Mouse (Mus musculus) adrenal gland, adult (tissue): ENCODE measurements around the gene Sppl2a.
A peak's percentile ranks its signal among the peaks of the same experiment; 100 is the strongest.
"Not testable (repeated sequence)": the region's sequence is repeated elsewhere in the genome, so short reads cannot be mapped to it uniquely, and the experiment has no call there.

Experiments
- DNase-seq, 2 experiments: peaks; one replicate each; pipeline ENCODE4 v3.0.0; 2022 to 2023; ENCODE audit warnings: low spot score in 1 of 2; ENCODE audit not compliant: inconsistent age in 2 of 2

Sppl2a gene

DNA sequence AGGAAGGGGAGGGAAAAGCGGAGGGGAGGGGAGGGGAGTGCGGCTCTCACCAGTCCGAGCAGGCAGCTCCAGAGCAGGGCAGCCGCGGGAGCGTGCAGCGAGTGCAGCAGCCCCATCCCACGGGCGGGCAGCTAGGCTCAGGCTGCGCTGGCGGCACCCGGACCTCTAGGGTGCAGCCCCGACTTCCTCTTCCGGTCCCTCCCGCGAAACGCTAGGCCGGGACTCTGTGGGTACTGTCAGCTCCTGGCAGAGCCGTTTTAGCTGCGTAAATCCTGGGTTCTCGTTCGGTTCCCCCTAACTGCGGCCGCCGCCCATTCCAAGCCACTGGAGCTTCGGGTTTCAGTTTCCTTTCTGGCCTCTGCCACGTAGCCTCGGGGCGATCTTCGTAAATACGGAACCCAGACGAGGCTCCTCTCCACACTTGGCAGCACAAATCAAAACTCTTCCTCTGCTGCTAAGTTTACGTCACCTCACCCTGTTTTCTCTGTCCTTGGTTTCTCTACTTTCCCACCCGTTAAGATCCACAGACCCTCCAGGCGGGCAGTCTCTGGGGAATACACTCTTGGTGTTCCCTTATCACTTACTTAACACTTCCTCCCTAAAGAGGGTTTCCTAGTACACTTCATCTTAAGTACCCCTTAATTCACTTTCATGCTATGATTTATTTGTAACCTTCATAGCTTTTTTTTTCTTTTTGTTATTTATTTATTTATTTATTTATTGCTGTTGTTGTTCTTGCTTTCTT, at the start of gene Sppl2a:
Gene Sppl2a (minus strand): TSS at position 339 of the 745 bp plus-strand sequence.
- peak; percentile 92 to 97 for DNase-seq

DNA sequence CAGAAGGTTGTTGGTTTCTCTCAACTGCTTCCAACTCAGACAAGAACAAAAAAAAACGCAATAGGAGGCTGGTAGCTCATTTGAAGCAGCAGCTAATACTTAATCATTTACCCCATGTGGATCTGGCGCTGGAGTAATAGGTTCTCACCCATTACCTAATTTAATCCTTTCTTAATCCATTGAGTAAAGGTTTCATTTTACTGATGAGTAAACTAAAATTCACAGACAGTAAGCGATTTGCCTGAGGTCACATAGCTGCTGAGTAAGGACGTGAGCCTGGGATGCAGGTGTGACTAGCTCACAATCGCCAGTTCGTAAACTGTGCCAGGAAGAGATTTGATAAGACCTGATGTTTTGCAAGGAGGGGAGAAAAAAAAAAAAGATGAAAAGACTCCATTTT, 44.4 kb upstream of the Sppl2a start:
- no peak for DNase-seq

DNA sequence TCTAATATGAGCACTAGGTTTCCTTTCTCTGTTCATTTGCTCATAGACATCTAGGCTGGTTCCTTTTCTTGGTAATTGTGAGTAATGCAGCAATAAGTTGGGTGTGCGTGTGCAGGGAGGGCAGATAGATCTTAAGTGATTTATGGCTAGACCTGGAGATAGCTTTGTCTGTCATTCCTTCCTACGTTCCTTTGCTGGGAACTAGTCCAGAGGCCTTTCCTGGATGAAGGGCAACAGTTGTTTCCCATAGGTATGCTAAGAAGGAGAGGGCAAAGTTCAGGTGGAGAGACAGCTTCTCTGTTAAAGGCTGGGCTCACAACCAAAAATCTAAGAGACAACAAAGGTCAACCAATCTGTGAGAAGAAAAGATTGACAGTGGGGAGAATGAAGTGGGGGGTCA, 28.7 kb upstream of the Sppl2a start:
- DNase-seq: no peak

DNA sequence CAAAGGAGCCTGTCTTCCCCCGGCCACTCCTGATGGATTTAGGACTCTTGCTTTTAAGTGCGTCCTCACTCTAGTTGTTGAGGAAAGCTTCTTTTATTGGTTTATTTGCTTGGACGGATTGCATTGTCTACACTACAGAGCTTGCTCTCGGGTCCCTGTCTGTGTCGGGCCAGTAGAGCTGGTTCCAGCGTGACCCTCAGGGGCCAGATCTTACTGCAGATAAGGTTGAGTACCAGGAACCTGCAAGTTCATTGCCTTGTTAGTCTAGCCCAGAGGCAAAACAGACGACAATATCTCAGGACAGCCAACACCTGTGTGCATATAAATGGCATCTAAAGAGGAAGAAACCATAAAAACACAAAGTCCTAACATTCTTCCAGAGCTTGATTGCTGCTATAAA, 22.6 kb upstream of the Sppl2a start:
- DNase-seq: no peak

DNA sequence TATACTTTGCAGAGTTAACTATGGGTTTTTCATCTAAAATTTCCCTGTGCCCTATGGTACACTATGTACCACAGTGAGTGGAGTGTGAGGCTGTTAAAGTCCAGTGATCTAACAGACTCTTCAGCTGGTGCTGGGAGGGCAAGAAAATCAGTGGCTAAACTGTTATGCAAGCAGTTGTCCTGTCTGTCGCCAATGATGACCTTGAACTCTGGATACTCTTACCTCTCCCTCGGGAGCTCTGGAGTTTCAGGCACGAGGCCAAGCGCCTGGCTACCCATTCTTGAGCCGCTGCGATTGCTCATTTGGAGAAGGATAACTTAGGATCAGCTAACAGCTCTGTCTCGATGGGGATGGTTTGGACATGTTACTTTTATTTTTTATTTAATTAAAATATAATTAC, 18.1 kb upstream of the Sppl2a start:
- DNase-seq: peak; percentile 79 to 82

DNA sequence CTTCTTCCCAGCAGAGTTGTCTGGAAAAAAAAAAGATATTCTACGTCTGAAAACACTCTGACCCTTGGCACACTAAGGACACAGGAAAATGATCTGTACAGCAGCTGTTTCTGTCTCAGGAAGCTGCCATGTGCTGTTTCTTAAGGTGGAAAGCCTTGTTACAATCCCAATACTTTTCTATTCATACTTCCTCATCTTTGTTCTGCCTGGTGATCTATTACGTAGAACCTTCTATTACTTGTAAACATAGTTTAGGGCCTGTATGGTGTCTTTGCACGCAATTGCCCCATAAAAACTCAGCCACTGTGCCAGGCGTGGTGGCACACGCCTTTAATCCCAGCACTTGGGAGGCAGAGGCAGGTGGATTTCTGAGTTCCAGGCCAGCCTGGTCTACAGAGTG, 17.4 kb upstream of the Sppl2a start:
- no peak for DNase-seq

DNA sequence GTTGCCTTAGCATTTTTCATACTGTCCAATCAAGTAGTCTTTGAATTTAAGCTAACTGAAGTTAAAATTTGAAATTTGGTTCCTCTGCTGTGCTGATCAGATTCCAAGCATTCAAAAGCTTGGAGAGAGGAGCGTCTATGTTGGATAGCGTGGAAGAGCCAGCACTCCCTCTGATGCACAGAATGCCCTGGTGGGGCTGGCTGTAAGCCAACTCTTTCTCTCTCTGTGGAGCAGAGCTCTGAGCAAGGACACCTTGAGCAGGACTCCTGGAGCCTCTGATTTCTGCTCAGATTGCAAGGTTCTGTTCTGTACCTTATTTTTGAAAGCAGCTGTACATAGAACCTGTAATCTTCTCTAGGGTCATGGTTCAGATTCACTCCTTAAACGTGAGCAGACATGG, 16.8 kb upstream of the Sppl2a start:
- DNase-seq: peak; percentile 74 to 82

DNA sequence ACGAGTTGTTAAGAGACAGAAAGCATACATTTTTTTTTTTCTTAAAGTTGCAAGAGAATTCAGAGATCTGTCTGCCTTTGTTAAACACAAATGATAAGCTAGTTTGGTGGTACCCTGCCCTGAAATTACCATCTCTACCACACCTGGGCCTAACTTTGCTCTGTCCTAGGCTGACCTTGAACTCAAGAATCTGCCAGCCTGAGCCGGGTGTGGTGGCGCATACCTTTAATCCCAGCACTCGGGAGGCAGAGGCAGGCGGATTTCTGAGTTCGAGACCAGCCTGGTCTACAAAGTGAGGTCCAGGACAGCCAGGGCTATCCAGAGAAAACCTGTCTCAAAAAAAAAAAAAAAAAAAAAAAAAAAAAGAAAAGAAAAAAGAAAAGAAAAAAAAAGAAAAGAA, 16.3 kb upstream of the Sppl2a start:
- not testable (repeated sequence) for DNase-seq

DNA sequence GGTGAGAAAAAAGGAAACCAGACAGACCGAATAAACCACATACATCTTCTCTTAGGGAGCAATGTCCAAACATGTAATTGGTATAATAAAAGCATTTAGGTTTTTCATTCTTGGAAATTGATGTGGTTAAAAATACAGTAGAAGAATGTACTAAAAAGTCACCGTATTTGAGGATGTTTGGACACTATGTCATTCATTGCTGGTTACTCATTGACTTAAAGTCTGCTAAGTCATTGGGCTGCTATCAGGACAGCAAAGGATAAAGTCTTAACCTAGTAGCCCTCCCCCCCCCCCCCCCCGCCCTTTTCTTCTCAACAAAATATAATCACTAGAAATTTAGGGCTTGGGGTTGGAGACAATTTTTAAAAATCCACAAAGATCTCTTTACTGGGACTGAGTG, 15.2 kb upstream of the Sppl2a start:
- no peak for DNase-seq

DNA sequence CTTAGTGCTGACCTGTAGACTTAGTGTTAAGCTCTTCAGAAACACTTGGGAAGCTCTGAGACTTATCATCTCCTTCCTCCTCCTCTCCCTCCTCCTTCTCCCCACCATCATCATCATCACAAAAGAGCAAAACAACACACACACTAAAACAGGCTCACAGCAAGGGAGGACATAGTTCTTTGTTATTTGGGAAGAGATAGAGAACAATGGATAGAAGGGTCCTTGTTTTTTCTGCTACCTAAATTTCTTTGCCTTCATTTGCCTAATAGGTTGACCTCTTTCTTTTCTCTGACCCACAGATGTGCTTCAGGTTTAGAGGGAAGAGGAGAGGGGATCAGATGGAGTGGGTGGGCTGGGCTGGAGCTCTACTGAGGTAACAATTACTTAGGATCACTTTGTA, 14.6 kb upstream of the Sppl2a start:
- no peak for DNase-seq

DNA sequence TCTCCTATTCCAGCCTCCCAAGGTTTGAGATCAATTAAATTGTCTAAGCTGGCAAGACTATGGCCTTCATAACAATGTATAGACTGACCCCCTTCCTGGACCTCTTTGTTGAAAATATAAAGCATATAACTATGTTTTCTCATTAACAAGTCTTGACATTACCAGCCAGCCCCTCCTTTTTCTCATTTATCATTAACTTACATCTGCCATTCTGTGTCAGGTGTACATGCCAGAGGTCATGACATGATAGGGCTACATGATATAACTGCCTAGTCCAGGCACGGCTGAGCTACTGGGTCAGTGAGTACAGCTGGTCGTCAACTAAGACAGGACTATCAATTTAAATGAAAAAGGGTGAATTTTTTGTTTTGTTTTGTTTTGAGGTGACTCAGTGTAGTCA, 10.2 kb upstream of the Sppl2a start:
- no peak for DNase-seq

DNA sequence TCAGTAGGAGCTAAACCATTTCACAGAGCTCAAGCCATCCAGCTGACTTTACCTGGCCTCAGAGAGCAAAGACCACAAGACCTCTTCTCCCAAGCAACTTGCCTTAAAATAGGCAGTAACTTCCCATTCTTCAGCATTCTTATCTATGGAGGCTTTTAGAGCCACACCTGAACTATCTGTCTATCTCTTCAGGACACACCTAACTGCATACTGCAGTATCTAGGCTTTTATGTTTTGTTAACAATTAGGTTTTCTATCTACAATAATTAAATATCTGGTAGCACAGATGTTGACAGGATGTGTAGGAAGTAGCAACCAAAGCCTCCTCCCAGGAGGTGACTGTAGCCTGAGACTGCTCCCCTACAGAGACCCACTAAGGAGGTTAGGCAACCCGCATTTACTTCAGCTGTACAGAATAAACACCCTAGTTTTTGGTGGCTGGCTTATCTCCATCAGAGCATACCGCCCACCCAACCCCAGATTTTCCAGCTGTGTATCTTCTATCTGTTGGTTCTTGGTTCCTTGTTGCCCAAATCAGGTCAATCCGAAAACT, 7.4 kb upstream of the Sppl2a start:
- DNase-seq: no peak

DNA sequence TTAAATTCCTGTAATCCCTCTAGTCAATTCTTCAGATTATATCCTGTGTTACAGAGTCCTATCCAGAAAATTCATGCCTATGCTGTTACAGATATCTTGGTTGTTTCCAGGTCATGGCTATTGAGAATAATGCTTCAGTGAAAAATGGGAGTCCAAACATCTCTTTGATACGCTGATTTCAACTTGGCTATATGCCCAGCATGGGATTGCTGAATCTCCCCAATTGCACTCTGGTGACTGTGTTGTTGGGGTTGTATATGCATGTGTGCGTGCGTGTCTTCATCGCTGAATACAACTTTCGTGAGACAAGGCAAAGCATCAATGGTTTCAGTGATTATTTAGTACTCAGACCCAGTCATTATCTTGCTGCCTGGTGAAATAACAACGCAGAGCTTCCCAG, 5.0 kb upstream of the Sppl2a start:
- DNase-seq: peak in 1 of 2 experiments; percentile 50

DNA sequence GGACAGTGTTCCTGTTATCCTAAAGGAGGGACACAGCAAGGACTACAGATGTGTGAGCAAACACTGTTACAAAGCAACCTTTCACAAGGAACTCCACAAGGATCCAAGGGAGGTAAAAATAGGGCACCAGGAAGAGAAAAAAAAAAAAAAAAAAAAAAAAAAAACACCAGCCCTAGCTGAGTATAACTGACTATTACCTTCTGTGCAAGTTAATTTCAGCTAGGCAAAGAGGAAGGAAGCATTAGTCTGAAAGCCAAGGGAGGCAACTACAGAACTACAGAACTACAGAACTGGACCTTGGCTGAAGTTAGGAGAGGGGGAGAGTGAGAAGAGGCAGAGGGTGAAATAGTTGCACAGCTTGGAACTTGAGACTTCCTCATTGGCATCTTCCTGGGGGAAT, 886 bp upstream of the Sppl2a start:
- no peak for DNase-seq

DNA sequence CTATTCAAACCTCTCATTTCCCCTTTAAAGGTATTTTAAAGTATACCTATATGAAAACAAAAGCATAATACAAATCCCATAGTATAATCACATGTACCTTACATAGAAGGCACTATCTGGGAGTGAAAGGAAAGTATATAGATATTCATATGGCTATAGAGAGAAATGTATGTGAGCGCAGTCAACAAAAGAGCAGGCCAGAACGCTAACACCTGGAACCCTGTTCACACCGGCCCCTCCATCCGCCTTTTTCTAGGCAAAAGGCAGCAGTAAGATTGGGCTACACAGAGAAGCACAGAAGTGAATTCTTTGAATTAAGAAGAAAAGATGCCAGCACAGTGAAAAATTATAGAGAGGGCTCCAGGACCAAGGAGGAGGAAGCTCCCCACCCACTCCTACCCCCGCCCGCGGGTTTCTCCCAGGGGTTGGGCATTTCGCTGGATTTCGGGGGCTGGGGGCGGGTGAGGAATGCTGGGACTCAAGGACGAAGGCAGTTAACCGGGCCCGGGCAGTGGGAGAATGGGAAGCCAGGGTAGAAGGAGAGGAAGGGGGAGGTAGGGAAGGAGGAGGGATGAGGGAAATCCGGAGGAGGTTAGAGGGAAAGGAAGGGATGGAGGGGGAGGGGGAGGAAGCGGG, 656 bp downstream of the Sppl2a start:
- DNase-seq: no peak

DNA sequence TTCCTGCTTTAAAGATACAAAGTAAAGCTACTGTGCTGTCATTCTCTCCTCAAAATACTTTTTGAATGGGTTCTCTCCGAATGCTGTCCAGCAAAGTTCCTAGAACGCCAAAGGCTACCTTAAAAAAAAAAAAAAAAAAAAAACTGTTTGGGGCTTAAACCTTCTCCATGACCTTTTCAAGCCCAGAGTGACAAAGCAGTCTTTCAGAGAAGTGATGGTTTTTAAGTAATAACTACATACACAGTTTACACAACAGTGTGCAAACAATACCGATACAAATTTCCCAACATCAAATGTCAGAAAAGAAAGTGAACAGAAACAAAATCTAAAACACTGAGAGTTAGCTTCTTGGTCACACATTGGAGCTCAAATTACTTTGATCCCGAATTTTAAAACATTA, 1.3 kb downstream of the Sppl2a start:
- DNase-seq: peak in 1 of 2 experiments; percentile 32

DNA sequence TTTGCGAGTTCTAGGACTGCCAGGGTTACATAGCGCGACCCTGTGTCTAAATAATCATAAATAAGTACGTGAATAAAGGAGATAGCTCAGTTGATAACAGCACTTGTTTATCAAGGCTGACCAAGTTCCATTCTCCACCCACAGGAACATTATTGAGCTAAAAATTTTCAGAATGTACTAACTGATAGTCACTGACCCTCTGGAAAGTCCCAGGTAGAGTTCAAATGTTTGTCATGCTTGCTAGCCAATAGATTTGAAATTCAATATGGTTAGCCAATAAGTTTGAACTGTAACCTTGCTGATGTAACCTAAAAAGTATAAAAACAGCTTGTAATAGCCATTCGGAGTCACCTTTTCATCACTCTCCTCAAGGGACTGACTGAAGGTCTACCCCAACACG, 4.4 kb downstream of the Sppl2a start:
- DNase-seq: no peak

DNA sequence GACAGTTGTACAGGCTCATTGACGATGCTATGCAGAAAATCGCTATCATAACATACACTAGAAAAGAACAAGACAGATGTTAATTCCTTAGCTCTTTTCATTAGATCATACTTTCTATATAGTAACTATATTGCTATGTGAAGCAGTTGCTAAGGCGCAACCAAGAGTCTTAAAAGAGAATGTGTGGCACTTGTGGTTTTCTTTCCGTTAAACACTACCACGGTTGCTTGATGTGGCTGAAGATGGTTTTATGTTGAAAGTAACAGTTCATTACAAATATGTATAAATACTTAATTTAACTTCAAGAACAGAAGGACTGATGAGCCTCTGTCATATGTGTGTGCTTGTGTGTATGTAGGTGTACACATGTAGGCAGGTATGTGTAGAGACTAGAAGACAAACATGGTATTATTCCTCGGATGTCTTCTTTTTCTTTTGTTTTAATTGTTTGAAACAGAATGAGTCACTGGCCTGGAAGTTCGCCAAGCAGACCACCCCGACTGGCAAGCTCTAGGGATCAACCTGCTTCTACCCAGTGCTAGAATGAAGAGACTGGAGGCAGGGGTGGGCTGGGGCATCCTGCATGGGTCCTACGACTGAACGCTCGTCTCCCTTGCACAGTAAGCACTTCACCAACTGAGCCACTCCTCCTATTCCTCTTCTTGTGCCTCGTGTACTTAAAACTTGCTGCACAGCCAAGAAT, 12.5 kb downstream of the Sppl2a start:
- DNase-seq: no peak

DNA sequence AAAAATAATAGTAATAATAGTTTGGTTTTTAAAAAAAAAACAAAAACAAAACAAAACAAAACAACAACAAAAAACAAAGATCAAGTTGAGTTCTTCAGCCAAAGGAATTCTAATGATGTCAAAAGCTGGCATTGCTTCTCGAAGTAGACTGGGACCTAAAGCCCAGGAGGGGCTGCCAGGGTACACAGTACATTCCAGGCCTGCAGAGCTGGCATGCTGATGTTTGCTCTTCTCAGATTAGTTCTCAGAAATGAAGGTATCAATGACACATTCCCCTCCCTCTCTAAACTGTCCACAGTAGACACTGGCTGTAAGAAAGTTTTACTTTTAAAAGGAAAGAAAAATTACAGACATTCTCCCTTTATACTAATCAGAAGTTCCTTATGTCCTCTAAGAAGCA, 16.8 kb downstream of the Sppl2a start:
- no peak for DNase-seq

DNA sequence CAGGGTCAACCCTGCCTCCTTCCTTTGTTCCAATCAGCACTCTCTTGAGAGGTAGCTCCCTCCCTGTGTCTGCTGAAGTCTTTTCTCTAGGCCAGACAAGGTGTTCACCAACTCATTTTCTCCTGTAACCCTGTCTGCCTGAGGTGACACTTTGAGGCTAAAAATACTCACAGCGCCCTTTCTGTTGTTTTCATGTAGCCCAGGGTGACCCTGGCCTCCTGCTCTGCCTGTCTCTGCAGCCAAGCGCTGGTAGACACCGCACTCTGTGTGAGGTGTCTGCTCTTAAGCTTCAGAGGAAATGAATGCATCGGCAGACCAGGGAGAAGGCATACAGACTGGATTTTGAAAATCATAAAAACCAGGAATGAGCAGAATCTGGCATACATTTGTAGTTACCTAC, 18.9 kb downstream of the Sppl2a start:
- no peak for DNase-seq

DNA sequence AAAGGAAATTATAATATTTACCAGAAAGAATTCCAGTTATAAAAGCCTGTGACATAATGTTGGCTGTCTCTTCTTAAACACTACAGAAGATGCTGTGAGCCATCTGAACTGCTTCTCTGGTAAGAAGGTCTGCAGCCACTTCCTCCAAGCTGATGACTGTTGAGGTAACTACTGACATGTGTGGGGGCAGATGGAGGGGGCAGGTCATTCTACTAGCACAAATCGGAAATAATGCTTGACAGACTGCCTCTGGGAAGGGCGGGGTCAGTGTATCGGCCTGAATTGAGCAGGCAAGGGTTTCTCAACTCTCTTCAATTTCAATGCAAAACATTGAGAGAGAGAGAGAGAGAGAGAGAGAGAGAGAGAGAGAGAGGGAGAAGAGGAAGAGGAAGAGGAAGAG, 28.9 kb downstream of the Sppl2a start:
- DNase-seq: no peak

DNA sequence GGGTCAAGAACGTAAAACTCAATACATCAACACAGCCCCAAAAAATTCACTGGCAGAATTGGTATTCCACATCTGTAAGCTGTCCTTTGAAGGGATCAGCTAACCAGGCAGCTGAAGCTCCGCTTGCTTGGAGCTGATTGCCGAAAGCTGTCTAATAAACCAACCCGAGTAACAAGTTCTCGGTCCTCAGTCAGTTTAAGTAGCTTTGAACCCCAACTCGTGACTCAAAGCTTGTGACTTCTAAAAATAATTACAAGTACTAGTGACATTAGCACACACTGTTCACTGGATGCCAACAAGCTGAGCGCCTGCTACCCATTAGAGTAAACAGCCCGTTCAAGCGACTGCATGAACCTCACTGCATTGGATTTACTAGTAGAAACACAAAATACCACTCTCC, 35.5 kb downstream of the Sppl2a start:
- no peak for DNase-seq
